Mouse (Mus musculus): Measurements from ENCODE around the gene Ccdc136. TPM values are rescaled to one million over a fixed set of nuclear protein-coding genes. Genes with fewer than 3 reads are reported as not detected.

Gene Ccdc136
- total RNA-seq, 1 experiment, result 10.5 TPM

- Histone ChIP-seq H3K27ac (ENCODE audit: insufficient read depth, low read depth, low read length, poor library complexity, severe bottlenecking) (peak overlapping the region; percentile 36; the same call in 1 of the 2 replicates), H3K9ac (ENCODE audit: insufficient read depth, low read depth, low read length, poor library complexity, severe bottlenecking) (peak overlapping the region; percentile 93), H3K4me1 (ENCODE audit: control insufficient read depth in 2 of 2, insufficient read depth in 2 of 2, low read length in 2 of 2, poor library complexity in 1 of 2) (peaks cover 0 to 3% of the 10 kb centered on the region in 2 experiments; a peak in 1 of 4 replicates), H3K36me3 (ENCODE audit: control insufficient read depth, insufficient read depth, low read length, poor library complexity, severe bottlenecking) (no peaks in the 10 kb centered on the region), H3K9me3 (ENCODE audit: control insufficient read depth, insufficient read depth, low read depth, low read length) (no peaks in the 10 kb centered on the region), H3K4me3 (ENCODE audit: insufficient read depth in 1 of 2, low read depth in 1 of 2, low read length in 2 of 2, poor library complexity in 1 of 2, severe bottlenecking in 1 of 2) (peak overlapping the region; percentile 96 to 97)
- no peak for TF ChIP-seq ZC3H11A (IDR thresholded peaks at IDR 0.05; ENCODE audit: borderline replicate concordance, low read depth, low read length)
- TF ChIP-seq CHD2 (IDR thresholded peaks at IDR 0.05; ENCODE audit: low read depth, low read length), result no peak
- TF ChIP-seq ZNF384 (IDR thresholded peaks at IDR 0.05; ENCODE audit: low read depth, low read length), result no peak
- TF ChIP-seq MAFK (IDR thresholded peaks at IDR 0.05; ENCODE audit: insufficient read depth, low read depth, low read length), result no peak
- no peak for TF ChIP-seq HCFC1 (IDR thresholded peaks at IDR 0.05; ENCODE audit: borderline replicate concordance, insufficient read depth, low read length)
- in situ Hi-C loops (cut with MboI; ENCODE audit: low sequenced_read_pairs in 2 of 2, unreplicated experiment in 2 of 2), result no loop called here
- DNase-seq (ENCODE audit: low read depth, low spot score), result no peak
Measured at GRCm38 (mm10) chr6:29348371-29348724, 47.8 kb upstream of the Ccdc136 start.

DNA sequence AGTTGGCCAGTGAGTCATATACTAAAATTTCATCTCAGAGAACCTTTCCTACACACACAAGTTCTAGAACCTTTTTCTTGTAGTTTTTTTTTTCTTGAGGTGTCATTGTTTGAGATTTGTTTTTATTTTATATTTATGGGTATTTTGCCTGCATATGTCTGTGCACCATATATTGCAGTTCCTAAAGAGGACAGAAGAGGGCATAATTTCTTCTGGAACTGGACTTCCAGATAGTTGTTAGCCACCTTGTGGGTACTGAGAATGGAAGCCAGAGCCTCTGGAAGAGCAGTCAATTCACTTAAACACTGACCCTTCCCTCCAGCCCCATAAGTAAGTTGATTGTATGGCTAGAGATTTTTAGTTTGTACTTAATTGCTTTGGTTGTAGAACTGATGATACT is 44.5 kb upstream of the Ccdc136 start:
- peak; percentile 30 for DNase-seq (ENCODE audit: low read depth, low spot score)
- peaks cover 0 to 3% of the 10 kb centered on the region in 2 experiments; a peak in 1 of 4 replicates for H3K4me1 ChIP-seq (ENCODE audit: control insufficient read depth in 2 of 2, insufficient read depth in 2 of 2, low read length in 2 of 2, poor library complexity in 1 of 2)
- in situ Hi-C loops (cut with MboI; ENCODE audit: low sequenced_read_pairs in 2 of 2, unreplicated experiment in 2 of 2), result no loop called here
- TF ChIP-seq HCFC1 (IDR thresholded peaks at IDR 0.05; ENCODE audit: borderline replicate concordance, insufficient read depth, low read length) (no peak), MAFK (IDR thresholded peaks at IDR 0.05; ENCODE audit: insufficient read depth, low read depth, low read length) (no peak), ZC3H11A (IDR thresholded peaks at IDR 0.05; ENCODE audit: borderline replicate concordance, low read depth, low read length) (no peak), CHD2 (IDR thresholded peaks at IDR 0.05; ENCODE audit: low read depth, low read length) (no peak), ZNF384 (IDR thresholded peaks at IDR 0.05; ENCODE audit: low read depth, low read length) (no peak)
- no peak overlapping the region for H3K27ac ChIP-seq (ENCODE audit: insufficient read depth, low read depth, low read length, poor library complexity, severe bottlenecking)
- peaks cover 4% of the 10 kb centered on the region for H3K36me3 ChIP-seq (ENCODE audit: control insufficient read depth, insufficient read depth, low read length, poor library complexity, severe bottlenecking)
- H3K4me3 ChIP-seq (ENCODE audit: insufficient read depth in 1 of 2, low read depth in 1 of 2, low read length in 2 of 2, poor library complexity in 1 of 2, severe bottlenecking in 1 of 2), result no peak overlapping the region
- no peaks in the 10 kb centered on the region for H3K9me3 ChIP-seq (ENCODE audit: control insufficient read depth, insufficient read depth, low read depth, low read length)
- H3K9ac ChIP-seq (ENCODE audit: insufficient read depth, low read depth, low read length, poor library complexity, severe bottlenecking), result no peak overlapping the region

DNA sequence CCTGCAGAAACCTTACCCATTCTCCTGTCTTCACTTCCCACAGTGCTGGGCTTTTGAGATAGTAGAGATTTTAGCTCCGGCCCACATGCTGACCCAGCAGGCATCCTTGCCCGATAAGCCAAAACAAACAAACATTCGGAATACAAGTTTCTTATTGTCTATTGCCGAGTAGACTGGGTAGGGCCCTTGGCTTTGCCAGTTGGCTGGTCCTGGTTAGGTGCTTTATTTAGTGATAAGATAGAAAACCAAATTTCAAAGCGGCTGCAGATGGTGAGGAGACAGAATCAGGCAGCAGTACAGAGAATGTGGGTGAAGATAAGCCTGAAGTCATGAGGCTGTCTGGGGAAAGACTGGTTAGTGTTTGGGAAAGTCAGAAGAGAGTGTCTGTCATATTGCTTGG is 43.3 kb upstream of the Ccdc136 start:
- no peak for DNase-seq (ENCODE audit: low read depth, low spot score)
- in situ Hi-C loops (cut with MboI; ENCODE audit: low sequenced_read_pairs in 2 of 2, unreplicated experiment in 2 of 2), result no loop called here
- TF ChIP-seq MAFK (IDR thresholded peaks at IDR 0.05; ENCODE audit: insufficient read depth, low read depth, low read length) (no peak), ZNF384 (IDR thresholded peaks at IDR 0.05; ENCODE audit: low read depth, low read length) (no peak), CHD2 (IDR thresholded peaks at IDR 0.05; ENCODE audit: low read depth, low read length) (no peak), ZC3H11A (IDR thresholded peaks at IDR 0.05; ENCODE audit: borderline replicate concordance, low read depth, low read length) (no peak), HCFC1 (IDR thresholded peaks at IDR 0.05; ENCODE audit: borderline replicate concordance, insufficient read depth, low read length) (no peak)
- no peak overlapping the region for H3K4me3 ChIP-seq (ENCODE audit: insufficient read depth in 1 of 2, low read depth in 1 of 2, low read length in 2 of 2, poor library complexity in 1 of 2, severe bottlenecking in 1 of 2)
- H3K4me1 ChIP-seq (ENCODE audit: control insufficient read depth in 2 of 2, insufficient read depth in 2 of 2, low read length in 2 of 2, poor library complexity in 1 of 2), result peaks cover 0 to 3% of the 10 kb centered on the region in 2 experiments; a peak in 1 of 4 replicates
- peaks cover 7% of the 10 kb centered on the region for H3K36me3 ChIP-seq (ENCODE audit: control insufficient read depth, insufficient read depth, low read length, poor library complexity, severe bottlenecking)
- H3K9me3 ChIP-seq (ENCODE audit: control insufficient read depth, insufficient read depth, low read depth, low read length), result no peaks in the 10 kb centered on the region
- H3K27ac ChIP-seq (ENCODE audit: insufficient read depth, low read depth, low read length, poor library complexity, severe bottlenecking), result no peak overlapping the region
- no peak overlapping the region for H3K9ac ChIP-seq (ENCODE audit: insufficient read depth, low read depth, low read length, poor library complexity, severe bottlenecking)

DNA sequence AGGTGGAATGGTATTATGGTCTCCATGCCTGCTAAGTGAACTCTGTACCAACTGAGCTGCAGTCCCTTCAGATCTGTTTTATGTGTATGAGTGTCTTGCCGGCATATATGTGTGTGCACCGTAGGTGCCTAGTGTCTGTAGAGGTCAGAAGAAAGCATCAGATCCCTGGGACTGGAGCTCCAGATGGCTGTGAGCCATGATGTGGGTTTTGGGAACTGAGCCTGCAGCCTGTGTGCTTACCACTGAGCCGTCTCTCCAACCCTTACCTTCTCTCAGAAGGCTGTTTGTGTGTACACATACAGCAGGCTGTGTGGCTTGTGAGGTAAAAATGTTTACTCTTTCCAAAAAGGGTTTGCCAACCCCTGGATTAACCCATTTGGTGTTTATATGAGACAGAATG is 36.7 kb upstream of the Ccdc136 start:
- TF ChIP-seq ZNF384 (IDR thresholded peaks at IDR 0.05; ENCODE audit: low read depth, low read length) (no peak), HCFC1 (IDR thresholded peaks at IDR 0.05; ENCODE audit: borderline replicate concordance, insufficient read depth, low read length) (no peak), MAFK (IDR thresholded peaks at IDR 0.05; ENCODE audit: insufficient read depth, low read depth, low read length) (no peak), ZC3H11A (IDR thresholded peaks at IDR 0.05; ENCODE audit: borderline replicate concordance, low read depth, low read length) (no peak), CHD2 (IDR thresholded peaks at IDR 0.05; ENCODE audit: low read depth, low read length) (no peak)
- DNase-seq (ENCODE audit: low read depth, low spot score), result no peak
- H3K9ac ChIP-seq (ENCODE audit: insufficient read depth, low read depth, low read length, poor library complexity, severe bottlenecking), result no peak overlapping the region
- H3K4me3 ChIP-seq (ENCODE audit: insufficient read depth in 1 of 2, low read depth in 1 of 2, low read length in 2 of 2, poor library complexity in 1 of 2, severe bottlenecking in 1 of 2), result no peak overlapping the region
- H3K9me3 ChIP-seq (ENCODE audit: control insufficient read depth, insufficient read depth, low read depth, low read length), result no peaks in the 10 kb centered on the region
- H3K4me1 ChIP-seq (ENCODE audit: control insufficient read depth in 2 of 2, insufficient read depth in 2 of 2, low read length in 2 of 2, poor library complexity in 1 of 2), result no peaks in the 10 kb centered on the region
- peaks cover 12% of the 10 kb centered on the region for H3K36me3 ChIP-seq (ENCODE audit: control insufficient read depth, insufficient read depth, low read length, poor library complexity, severe bottlenecking)
- H3K27ac ChIP-seq (ENCODE audit: insufficient read depth, low read depth, low read length, poor library complexity, severe bottlenecking), result no peak overlapping the region
- in situ Hi-C loops (cut with MboI; ENCODE audit: low sequenced_read_pairs in 2 of 2, unreplicated experiment in 2 of 2), result no loop called here

- DNase-seq (ENCODE audit: low read depth, low spot score), result no peak
- H3K36me3 ChIP-seq (ENCODE audit: control insufficient read depth, insufficient read depth, low read length, poor library complexity, severe bottlenecking), result peaks cover 12% of the 10 kb centered on the region
- TF ChIP-seq HCFC1 (IDR thresholded peaks at IDR 0.05; ENCODE audit: borderline replicate concordance, insufficient read depth, low read length) (no peak), CHD2 (IDR thresholded peaks at IDR 0.05; ENCODE audit: low read depth, low read length) (no peak), ZNF384 (IDR thresholded peaks at IDR 0.05; ENCODE audit: low read depth, low read length) (no peak)
- H3K9me3 ChIP-seq (ENCODE audit: control insufficient read depth, insufficient read depth, low read depth, low read length), result no peaks in the 10 kb centered on the region
- no peak overlapping the region for H3K9ac ChIP-seq (ENCODE audit: insufficient read depth, low read depth, low read length, poor library complexity, severe bottlenecking)
- H3K4me1 ChIP-seq (ENCODE audit: control insufficient read depth in 2 of 2, insufficient read depth in 2 of 2, low read length in 2 of 2, poor library complexity in 1 of 2), result no peaks in the 10 kb centered on the region
- in situ Hi-C loops (cut with MboI; ENCODE audit: low sequenced_read_pairs in 2 of 2, unreplicated experiment in 2 of 2), result no loop called here
- no peak overlapping the region for H3K4me3 ChIP-seq (ENCODE audit: insufficient read depth in 1 of 2, low read depth in 1 of 2, low read length in 2 of 2, poor library complexity in 1 of 2, severe bottlenecking in 1 of 2)
- no peak overlapping the region for H3K27ac ChIP-seq (ENCODE audit: insufficient read depth, low read depth, low read length, poor library complexity, severe bottlenecking)
Measured at GRCm38 (mm10) chr6:29360211-29360610, 35.9 kb upstream of the Ccdc136 start.

Measured in ES-E14 (cell line).